Mouse (Mus musculus): ENCODE data around the gene Itgb6.

Gene Itgb6

DNA sequence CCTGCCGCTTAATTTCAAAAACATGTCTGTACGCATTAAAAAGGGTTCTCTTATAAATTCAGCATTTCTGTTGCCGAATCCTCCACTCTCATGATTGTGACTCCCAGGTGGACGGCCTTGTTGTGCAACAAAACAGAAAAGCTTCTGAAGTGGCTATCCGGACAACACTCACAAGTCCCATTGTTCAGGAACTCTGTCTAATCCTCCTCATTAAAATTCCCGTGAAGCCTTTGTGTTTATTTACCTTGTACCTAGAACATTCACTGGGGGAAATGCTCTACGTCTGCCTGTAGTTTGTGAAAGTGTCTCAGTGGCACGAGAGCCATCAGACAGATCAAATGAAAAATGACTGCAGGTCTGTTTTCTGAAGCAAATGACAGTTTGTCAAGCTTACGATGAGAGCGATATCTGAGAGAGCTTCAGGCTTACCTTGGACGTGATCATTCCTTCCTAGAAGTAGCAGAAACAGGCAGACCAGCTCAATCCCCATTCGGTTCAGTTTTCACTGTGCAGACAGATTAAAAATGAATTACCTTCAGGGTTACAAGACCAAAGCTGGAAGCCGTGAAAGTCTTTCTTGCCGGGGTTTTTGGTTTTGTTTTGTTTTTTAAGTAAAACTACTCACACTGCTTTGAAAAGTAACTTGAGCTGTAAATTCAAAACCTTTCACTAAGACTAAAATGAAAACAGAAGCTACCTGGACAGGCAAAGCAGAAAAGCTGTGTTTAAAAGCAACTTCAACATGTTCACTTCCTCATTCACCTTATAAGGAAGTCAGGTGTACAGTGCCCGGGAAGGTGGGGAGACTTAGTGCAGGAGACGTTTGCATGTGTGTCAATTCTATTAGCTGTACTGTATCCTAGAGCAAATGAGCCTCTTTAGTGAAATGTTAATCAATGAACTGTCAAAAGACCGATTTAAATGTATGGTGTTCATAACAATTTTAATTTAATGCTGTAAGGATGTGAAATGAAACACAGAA is 49.2 kb downstream of the Itgb6 start:
- DNase-seq (ENCODE audit: low spot score): no peak

DNA sequence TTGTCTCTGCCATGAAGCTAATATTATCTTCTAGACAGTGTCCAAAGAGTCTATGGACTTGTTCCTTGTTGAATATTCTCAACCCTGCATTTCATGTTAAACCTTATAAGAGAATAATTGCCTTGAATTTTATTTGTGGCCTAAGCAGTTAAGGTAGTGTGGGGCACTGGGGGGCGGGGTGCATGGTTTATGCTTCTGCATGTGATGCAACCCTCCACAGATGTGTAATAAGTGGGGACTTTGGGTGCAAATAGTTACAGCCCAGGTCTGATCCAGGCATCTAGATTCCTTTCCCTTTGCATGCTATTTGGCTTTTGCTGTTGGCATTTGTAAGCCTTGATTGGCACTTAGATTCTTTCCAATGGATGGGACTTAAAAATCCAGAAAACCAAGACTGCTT is 51.2 kb downstream of the Itgb6 start:
- DNase-seq (ENCODE audit: low spot score): no peak

DNA sequence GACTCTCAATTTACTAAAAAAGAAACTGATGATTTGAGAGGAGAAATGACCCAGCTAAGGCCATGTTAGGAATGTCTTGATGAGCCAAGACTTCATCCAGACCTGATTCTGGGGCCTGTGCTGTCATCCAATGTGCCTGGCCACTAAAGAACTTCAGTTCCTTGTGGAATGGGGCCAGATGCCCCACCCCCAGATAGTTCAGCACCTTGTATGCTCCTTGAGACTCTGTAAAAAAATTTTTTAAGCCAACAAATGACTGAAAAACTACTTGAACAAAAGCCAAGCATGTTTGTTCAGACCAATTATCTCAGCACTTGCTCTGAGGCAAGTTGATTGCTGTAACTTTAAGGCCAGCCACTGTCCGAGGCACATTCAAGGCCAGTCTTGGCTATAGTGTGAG is 59.4 kb downstream of the Itgb6 start:
- DNase-seq (ENCODE audit: low spot score): no peak

DNA sequence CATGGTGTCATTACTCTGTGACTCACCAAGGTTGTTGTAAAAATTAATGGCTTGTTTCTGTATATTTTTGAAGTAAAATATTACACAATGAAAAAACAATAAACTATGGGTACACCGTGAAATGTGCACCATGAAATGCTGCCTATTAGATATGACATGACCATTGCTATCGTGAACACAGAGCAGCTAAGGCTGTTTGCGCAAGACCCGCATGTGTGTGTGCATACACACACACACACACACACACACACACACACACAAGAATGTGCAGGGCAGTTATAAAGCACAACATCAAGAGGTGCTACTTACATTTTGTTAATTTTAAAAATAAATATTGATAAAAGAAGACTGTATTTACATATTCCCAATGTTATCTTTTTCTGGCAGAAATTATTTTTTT is 62.5 kb downstream of the Itgb6 start:
- DNase-seq (ENCODE audit: low spot score): no peak

DNA sequence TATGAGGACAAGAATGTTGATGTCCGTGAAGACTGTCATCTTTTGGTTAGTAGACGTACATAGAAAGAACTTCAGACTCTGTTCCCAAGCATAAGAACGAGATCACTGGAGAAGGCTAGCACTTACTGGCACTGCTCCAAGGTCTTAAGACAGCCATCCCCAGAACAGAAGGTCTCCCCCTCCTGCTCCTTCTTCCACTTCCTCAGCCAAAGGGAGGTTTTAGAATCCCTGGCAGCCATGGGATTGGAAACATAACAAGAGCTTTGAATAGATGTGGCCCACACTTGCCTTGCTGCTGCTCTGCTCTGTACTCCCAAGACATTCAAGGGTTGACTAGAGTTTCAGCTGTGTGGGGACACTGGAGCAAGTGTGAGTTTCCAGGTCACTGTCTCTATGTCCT is 63.5 kb downstream of the Itgb6 start:
- no peak for DNase-seq (ENCODE audit: low spot score)

DNA sequence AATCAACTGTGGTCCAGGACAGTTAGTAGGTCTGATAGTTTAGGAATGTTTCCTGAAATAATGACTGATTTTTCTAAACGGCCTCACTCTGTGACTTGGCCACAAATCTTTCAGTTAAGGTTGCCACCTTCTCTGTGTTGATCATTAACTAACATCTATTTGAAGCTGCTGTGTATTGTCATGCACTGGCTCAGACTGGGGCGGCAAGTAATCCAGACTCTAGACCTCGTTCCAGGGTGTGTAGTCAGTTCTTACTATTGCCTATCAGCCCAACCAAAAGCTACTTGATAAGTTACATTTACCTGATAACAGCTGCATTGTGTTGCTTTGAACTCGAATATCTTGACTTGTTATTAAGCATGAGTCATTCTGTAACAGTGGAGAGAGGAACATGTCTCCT is 67.6 kb downstream of the Itgb6 start:
- DNase-seq (ENCODE audit: low spot score): no peak

DNA sequence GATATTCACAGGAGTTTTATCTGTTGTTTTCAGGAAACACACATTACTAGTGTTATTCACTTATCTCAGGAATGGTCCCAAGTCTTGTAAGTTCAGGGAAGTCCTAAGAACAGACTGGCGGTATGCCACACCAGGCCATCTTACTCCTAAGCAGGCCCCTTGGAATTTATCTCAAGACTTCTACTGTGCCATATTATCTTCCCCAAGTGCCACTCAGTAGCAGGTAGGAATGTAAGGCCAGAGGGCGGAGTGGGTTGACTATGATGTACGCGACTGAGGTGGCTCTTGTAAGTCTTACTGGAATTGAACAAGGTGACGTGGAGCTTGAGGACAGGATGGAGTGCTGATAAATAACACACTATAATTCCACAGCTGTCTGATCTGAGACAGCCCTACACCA is 72.3 kb downstream of the Itgb6 start:
- no peak for DNase-seq (ENCODE audit: low spot score)

DNA sequence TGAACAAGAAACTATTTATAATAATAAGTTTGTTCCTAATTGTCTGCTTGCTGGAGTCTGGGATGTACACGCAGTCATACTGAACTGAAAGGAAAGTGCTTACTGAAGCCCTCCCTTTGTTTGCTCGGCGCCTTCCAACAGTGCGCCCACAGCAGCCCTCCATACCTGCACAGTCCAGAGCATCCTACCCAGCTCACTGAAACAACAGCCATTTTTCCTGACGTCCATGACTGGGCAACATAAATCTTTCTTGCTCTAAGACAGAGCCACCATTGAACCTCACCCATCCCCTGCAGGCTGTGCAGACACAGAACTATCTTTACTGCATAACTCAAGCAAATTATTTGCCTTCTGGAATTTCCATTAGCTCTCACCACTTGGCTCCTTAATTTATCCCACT is 74.8 kb downstream of the Itgb6 start:
- no peak for DNase-seq (ENCODE audit: low spot score)

DNA sequence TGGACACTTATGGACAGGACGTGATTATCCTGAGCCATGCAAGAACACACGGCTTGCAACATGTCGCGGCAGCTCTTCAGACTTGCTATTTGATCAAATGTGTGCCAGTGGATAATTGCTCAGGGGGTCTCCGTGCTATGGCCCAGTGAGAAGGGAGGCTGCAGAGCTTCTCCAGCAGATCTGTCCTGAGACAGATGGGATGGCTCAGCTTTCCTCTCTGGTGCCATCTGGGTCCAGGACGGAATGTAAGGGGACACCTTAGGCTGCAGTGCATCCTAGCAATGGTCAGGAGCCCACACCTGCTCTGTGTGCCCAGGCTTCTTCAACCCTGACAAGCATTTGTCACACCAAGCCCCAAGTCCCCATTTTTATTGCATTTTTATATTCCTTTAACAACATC is 75.9 kb downstream of the Itgb6 start:
- no peak for DNase-seq (ENCODE audit: low spot score)

DNA sequence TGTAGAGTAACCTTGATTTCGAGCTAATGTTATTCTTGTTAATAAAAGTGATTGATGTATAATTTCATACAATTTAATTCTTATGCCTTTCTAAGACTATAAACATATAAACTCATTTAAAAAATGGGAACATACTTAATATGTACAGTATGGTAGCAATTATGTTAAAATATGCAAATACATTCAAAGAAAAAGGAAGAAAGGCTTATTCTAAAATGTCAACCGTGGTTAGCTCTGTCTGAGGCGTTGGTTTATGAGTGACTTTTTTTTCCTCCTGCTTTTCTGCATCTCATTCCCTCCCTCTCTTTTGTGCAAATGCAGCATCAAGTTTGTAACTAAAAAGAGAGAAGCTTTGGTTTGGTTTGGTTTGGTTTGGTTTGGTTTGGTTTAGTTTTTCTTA is 79.0 kb downstream of the Itgb6 start:
- DNase-seq (ENCODE audit: low spot score): no peak

DNA sequence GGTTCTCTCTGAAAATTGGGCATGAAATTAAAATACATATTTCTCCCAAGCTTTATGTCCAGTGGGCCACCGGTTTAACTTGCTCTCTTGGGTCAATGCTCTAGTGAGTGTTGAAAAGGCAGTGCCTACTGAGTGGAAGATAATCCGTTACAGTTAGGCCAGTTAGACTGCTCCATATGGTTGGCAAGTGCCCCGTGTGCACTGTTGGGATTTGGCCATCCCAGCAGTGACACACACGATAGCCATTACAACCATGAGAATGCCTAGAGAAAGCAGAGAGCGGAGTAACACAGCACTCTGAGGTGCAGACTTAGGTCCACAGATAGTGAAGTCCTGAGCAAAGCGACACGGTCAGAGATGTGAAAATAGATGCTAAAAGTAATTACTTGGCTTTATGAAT is 79.8 kb downstream of the Itgb6 start:
- DNase-seq (ENCODE audit: low spot score): no peak

DNA sequence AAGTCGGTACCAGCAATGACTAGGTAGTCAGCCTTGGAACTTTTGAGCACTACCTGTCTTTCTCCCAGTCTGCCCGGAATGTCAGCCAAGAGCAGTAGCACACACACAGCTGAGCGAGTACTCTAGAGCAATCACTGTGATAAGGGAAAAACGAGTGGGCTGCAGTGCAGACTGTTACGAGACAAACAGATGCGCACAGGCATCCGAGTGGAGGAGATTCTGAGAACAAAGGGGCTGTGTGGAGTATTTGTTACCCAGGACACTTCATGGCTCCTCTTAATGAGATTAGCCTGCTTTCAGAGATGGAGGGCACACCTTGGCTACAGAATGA is 82.1 kb downstream of the Itgb6 start:
- DNase-seq (ENCODE audit: low spot score): no peak

DNA sequence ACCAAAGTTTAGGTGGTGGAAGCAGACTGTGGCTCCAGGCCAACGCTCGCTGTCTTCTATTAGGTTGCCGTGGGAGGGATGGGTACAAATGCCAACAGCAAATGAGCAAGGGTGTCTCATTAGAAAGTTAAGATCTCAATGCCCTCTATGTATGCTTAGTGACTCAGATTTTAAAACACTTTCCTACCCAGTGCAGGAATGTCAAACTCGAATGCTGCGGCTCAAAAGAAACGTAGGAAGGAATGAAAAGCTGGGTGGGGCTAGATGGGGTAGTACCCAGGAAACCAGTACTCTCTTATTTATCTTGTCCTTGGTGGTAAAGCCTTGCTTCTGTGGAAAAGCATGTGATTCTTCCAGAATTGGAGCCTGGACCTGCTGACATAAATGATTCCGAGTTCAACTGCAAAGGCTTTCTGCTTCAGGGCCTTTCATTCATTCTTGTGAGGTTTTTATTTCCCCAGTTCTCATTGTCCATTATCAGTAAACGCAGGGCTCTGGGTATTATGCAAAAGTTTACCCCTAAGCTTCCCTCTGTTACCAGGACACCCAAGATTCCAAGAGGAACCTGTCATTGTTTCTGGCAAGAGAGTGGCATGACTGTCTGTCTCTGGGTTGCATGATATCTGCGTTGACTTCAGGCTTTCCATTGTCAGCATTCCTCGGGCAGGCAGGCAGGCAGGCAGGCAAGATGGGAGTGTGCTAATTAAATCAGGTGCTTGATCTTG is 82.7 kb downstream of the Itgb6 start:
- no peak for DNase-seq (ENCODE audit: low spot score)

DNA sequence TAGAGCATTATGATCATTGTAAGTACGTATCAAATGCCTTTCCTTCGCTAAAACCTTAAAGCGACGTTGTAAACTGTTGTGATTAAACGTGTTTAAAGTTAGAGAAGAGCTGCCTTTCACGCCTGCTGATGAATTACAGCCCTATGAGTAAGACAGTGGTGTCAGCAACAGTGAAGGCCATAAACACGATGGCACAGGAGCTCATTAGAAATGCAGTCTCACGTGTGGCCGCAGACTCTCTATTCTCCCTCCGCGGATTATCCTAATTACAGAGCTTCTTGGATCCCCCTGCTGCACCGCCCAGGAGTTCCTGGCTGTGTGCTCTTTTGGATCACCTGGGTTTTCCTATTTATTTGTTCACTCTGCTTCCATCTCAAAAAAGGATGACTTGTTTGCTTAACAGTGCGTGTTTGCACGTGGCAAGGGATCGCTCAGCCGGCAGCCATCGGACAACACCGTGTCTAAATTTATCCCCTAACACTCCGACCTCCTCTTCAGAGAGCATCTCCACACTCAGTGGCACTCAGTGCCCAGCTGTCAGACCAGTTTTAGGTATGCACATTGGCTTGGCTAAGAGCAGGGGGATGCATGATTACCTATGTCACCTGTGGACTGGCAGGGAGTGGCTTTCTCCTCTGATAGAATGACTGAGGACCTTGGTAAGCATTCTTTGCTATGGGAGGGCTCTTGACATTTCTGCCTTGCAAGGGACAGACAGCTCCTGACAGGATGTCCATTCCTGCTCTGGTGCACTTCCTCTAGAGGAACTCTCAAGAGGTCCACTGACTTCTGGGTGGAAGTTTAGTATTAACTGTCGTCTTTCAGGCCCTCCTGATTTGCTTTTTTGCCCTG is 85.3 kb downstream of the Itgb6 start:
- no peak for DNase-seq (ENCODE audit: low spot score)

DNA sequence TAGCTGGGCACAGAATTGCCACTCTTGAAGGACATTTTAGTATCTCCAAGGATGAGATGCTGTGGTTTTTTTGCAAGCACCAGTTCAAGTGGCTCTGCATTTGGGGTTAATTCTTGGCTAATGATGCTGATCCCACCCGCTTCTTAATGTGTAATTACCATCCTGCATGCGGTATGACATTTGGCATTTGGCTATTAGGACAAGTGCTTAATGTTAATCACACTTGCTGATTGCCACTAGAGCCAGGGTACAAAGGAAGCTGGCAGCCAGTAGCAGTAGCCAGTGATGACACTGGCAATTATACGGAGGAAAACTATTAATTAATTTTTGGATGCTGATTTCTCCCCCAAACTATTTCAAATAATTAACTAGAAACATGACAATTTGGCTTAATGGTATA is 86.0 kb downstream of the Itgb6 start:
- DNase-seq (ENCODE audit: low spot score): no peak

DNA sequence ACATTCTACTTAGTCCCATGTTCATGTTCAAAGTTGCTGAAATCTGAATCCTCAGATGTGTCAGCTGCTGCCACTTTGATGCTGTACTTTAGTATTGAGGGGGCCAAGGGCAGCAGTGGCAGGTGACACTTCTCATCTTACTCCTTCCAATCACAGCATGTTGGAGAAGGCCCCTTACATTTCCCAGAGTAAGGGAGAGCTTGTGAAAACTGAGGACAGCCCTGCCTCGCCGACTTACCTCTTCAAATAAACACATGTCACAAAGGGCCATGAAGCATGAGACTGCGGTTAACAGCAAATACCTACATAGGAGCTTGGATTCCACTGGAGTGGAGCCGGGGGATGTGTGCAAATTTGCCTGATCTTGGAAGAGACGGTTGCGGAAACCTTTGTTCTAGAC is 86.4 kb downstream of the Itgb6 start:
- DNase-seq (ENCODE audit: low spot score): no peak

DNA sequence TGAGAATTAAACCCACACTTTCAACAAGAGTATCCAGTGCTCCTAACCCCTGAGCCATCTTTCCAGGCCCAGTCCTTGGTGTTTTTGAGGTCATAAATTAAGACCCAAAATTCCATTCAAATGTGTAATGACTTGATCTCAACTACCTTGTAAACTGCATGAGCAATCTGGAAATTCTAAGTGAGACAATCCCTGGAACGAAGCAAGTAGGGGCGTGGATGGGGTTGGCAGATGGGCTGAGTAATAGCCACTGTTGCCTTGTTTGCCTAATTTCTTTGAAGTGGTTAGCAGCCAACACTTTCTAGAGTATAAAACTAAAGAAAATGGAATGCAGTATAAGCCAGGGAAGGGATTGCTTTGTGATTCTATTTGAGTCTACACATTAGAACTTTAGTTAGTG is 89.7 kb downstream of the Itgb6 start:
- no peak for DNase-seq (ENCODE audit: low spot score)

DNA sequence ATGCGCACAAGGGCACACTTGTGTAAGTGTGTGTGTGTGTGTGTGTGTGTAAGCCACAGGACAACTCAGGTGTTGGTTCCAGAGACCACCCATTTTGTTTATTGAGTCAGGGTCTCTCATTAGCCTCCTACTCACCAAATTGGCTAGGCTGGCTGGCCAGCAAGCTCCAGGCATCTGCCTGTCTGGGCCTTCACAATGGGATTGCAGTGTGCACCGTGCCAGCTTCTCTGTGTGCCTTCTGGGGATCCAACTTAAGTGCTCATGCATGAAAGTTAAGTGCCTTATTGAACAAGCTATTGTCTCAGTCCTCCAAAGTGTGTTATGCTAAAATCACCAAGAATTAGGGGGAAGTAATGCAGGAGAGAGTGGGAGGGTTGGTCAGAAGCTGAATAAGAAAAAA is 92.1 kb downstream of the Itgb6 start:
- no peak for DNase-seq (ENCODE audit: low spot score)

DNA sequence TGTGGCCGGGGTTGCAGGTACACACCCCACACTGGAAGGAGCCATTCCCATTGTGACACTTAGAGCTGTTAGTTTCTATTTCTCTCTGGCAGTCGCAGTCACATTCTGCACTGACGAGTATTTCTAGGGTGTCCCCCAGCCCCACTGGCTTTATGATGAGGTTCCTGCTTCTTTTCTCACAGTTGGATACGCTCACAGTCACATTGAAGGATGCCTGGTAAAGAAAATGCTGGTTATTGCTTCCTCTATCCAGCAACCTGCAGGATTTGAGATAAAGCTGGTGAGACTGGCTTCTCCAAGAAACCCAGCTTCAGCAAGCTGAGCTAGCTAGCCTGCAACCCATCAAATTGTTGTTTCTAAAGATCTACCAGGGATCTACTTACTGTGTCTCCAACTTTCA is 94.5 kb downstream of the Itgb6 start:
- no peak for DNase-seq (ENCODE audit: low spot score)

DNA sequence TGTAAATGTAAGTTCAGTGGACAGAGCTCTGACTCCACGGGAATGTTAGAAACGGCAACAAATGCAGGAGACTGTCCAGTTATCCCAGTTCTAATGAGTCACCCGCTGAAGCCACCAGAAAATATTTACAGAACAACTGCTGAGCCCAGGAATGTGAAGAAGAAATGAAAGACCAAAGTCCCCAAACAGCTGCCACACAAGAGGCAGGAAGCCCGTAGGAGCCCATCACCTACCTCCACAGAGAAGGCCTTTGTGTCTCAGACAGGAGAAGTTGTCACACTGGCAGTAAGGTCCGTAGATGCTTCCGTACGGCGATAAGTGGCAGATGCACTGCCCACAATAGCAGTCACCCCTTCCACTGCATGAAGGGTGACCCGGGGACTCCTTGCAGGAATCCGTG is 94.9 kb downstream of the Itgb6 start:
- DNase-seq (ENCODE audit: low spot score): no peak

DNA sequence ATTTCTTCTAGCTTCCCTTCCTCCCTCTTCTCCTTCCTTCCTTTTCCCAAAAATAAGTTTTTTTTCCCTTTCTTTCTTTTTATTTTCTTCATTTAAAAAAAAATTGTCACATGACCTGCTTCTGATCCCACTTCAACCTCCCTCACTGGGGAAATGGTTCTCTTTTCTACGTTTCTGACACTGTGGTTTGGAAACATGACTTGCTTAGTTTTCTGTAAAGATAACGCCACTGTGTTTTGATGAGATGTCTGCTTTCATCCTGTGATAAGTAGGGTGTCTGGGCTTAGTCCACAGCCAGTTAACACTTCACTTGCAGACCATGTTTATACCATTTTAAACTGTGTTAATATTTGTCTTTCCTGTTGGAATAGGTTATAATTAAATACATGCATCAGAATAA is 96.7 kb downstream of the Itgb6 start:
- no peak for DNase-seq (ENCODE audit: low spot score)

DNA sequence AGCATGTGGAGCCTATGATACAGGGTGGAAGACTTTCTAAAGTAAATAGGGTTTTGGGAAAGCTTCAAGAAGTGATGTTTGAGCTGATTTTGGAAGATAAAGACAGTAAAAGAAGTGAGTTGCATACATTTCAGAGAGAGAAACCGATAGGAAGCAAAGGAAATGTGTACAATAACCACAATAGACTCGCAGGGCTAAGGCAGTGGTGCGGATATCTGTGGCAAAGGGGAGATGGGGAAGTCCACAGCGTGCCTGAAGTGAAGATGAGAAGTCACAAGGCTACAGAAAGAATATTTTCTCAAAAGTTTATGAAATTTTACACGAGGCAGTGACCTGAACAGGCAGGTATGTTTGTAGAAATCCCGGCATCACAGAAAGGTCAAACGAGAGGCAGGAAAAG is 100.3 kb downstream of the Itgb6 start:
- DNase-seq (ENCODE audit: low spot score): no peak

DNA sequence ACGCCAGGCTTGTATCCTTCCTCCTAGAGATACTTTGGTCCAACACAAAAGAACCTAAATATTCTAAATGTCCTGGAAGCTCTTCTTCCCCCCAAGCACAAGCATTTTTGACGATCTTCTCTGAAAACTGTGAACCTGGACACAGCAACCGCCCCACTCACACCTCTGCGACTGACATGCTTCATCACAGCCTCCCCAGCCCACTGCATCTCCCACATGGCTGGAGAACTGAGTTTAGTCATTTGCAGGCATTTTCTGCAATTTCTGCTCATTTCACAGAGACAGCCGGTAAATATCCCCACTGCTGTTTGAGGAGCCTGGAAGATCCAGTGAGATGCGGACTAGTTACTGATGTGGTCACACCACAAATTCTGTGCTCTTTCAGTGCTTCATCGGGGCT is 107.7 kb downstream of the Itgb6 start:
- DNase-seq (ENCODE audit: low spot score): no peak

Data from ovary, adult 18-20 months (tissue).